ENCODE assay signal across 20 mouse cellular contexts in the genomic region with DNA sequence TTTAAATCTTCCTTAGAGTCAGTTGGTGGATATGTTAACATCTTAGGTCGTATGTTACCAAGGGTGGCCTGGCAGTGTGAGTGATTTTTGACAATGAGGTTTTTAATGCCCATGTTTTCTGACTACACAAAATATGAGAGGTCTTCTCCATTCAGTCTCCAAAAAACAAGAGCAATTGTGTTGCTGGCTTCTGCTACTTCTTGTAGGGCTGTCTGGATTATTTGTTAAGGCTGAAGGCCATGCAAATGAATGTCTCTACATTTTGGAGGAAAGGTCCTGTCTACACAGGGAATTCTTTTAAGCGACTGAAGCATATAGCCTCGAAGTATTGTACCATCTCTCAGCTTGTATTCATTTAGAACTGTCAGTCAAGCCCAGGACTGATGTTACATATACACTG. TPM values are rescaled to one million over a fixed set of nuclear protein-coding genes. Genes with fewer than 3 reads are reported as not detected.
A peak's percentile ranks its signal among the peaks of the same experiment; 100 is the strongest.
DNase-seq lines count a peak whose midpoint lies in the region; ATAC-seq and TF ChIP-seq lines count a peak whose summit lies in the region.
"Had no signal": no experiment of that assay in that cellular context is flagged by ENCODE, and none has a peak within 500 bp of the region (broad histone marks: within the 10 kb centered on the region; RNA-seq: fewer than 3 reads in every experiment).

No protein-coding gene starts in this region.

- 0 out of 2 replicates have a peak overlapping the region, but pooled peaks have one; percentile 2 for H3K4me2 ChIP-seq in liver, embryonic 13.5 days
- H3K4me2 ChIP-seq: heart, embryonic 15.5 days; hindbrain, embryonic 14.5 days; limb, embryonic 12.5 days; midbrain, embryonic 11.5 days had no signal

- no peak for ATAC-seq in liver, embryonic 13.5 days (ENCODE audit: low read depth)
- ATAC-seq: forebrain, embryonic 16.5 days had no signal

- no peak for TF ChIP-seq POLR2A in spleen, adult 2 months (IDR thresholded peaks at IDR 0.05; ENCODE audit: low read depth, low read length)
- TF ChIP-seq POLR2A in kidney, adult 2 months (IDR thresholded peaks at IDR 0.05; ENCODE audit: low read depth, low read length), result no peak

- no peaks in the 10 kb centered on the region for H3K36me3 ChIP-seq in heart, embryonic 10.5 days
- 0 out of 2 replicates have a peak, but pooled peaks cover 1% of the 10 kb centered on the region for H3K36me3 ChIP-seq in spleen, adult 2 months (ENCODE audit: control insufficient read depth, insufficient read depth, low read length)
- no peaks in the 10 kb centered on the region for H3K36me3 ChIP-seq in liver, embryonic 13.5 days
- no peaks in the 10 kb centered on the region for H3K36me3 ChIP-seq in kidney, adult 2 months (ENCODE audit: control insufficient read depth, insufficient read depth, low read length)
- H3K36me3 ChIP-seq: heart, embryonic 15.5 days; limb, embryonic 12.5 days had no signal

- no peak for TF ChIP-seq CTCF in spleen, adult 2 months (IDR thresholded peaks at IDR 0.05; ENCODE audit: extremely low read depth, insufficient read depth, insufficient read length, insufficient replicate concordance)
- TF ChIP-seq CTCF in kidney, adult 2 months (conservative IDR thresholded peaks at IDR 0.05; ENCODE audit: insufficient read depth, insufficient read length, low read depth, low read length), result no peak

- H3K4me1 ChIP-seq in heart, embryonic 10.5 days, result peaks cover 9% of the 10 kb centered on the region
- H3K4me1 ChIP-seq in spleen, adult 2 months (ENCODE audit: control insufficient read depth, insufficient read depth, insufficient read length), result peaks cover 22% of the 10 kb centered on the region
- H3K4me1 ChIP-seq in liver, embryonic 13.5 days (replicated peaks), result peaks cover 53% of the 10 kb centered on the region
- H3K4me1 ChIP-seq in kidney, adult 2 months (ENCODE audit: control insufficient read depth, insufficient read depth, low read length), result no peaks in the 10 kb centered on the region
- H3K4me1 ChIP-seq: limb, embryonic 12.5 days had no signal

- 75% methylated on average over 3 of the region's 3 CpGs for WGBS in heart, embryonic 10.5 days
- 6% methylated on average over 3 of the region's 3 CpGs for WGBS in spleen, adult 2 months
- 48% methylated on average over 3 of the region's 3 CpGs for WGBS in liver, embryonic 13.5 days (ENCODE audit: insufficient replicate concordance)
- WGBS in kidney, adult 2 months, result 84% methylated on average over 3 of the region's 3 CpGs

- H3K4me3 ChIP-seq in heart, embryonic 10.5 days, result no peak overlapping the region
- peak overlapping the region; percentile 61 for H3K4me3 ChIP-seq in spleen, adult 2 months (ENCODE audit: extremely low read depth, insufficient read depth, insufficient read length)
- H3K4me3 ChIP-seq in liver, embryonic 13.5 days (replicated peaks), result peak overlapping the region; percentile 25
- no peak overlapping the region for H3K4me3 ChIP-seq in kidney, adult 2 months (ENCODE audit: insufficient read depth, low read depth, low read length)
- H3K4me3 ChIP-seq: limb, embryonic 12.5 days had no signal

- H3K9me3 ChIP-seq in heart, embryonic 10.5 days, result no peaks in the 10 kb centered on the region
- no peaks in the 10 kb centered on the region for H3K9me3 ChIP-seq in liver, embryonic 13.5 days (replicated peaks)
- H3K9me3 ChIP-seq: heart, embryonic 15.5 days; limb, embryonic 12.5 days had no signal

- H3K9ac ChIP-seq in liver, embryonic 13.5 days, result no peak overlapping the region
- H3K9ac ChIP-seq: heart, embryonic 15.5 days; hindbrain, embryonic 14.5 days; limb, embryonic 12.5 days had no signal

- DNase-seq in heart, adult 11 months, result peak; percentile 31
- DNase-seq in heart, embryonic 10.5 days (ENCODE audit: low spot score), result no peak
- no peak for DNase-seq in spleen, adult 2 months (ENCODE audit: low read depth in 1 of 2, low spot score in 2 of 2)
- DNase-seq in spleen, postnatal 14 days (ENCODE audit: low spot score in 2 of 2), result no peak
- DNase-seq in liver, embryonic 13.5 days, result no peak
- no peak for DNase-seq in retina, embryonic 14.5 days (ENCODE audit: low spot score)
- DNase-seq in kidney, adult 2 months, result no peak
- DNase-seq in thymus, postnatal 36 days, result no peak
- DNase-seq: adrenal gland, postnatal 14 days; cerebellum, adult 8-10 months; kidney, adult 18-20 months; kidney, postnatal 36 days; layer of hippocampus, adult 9-11 months had no signal

- no peak overlapping the region for H3K27ac ChIP-seq in heart, embryonic 10.5 days
- H3K27ac ChIP-seq in spleen, adult 2 months (ENCODE audit: insufficient read depth, low read length), result peak overlapping the region; percentile 76; the same call in 1 of the 2 replicates
- peak overlapping the region; percentile 92 for H3K27ac ChIP-seq in liver, embryonic 13.5 days
- no peak overlapping the region for H3K27ac ChIP-seq in kidney, adult 2 months (ENCODE audit: insufficient read depth, low read depth, low read length)
- H3K27ac ChIP-seq: hindbrain, embryonic 14.5 days; limb, embryonic 12.5 days had no signal

- H3K27me3 ChIP-seq in heart, embryonic 10.5 days (ENCODE audit: insufficient read depth, poor library complexity, severe bottlenecking), result no peaks in the 10 kb centered on the region
- H3K27me3 ChIP-seq in spleen, adult 2 months (ENCODE audit: control insufficient read depth, insufficient read depth, low read length), result no peaks in the 10 kb centered on the region
- H3K27me3 ChIP-seq in liver, embryonic 13.5 days, result 0 out of 2 replicates have a peak, but pooled peaks cover 3% of the 10 kb centered on the region
- H3K27me3 ChIP-seq in kidney, adult 2 months (replicated peaks; ENCODE audit: control insufficient read depth, insufficient read depth, low read length), result no peaks in the 10 kb centered on the region
- H3K27me3 ChIP-seq: heart, embryonic 15.5 days; limb, embryonic 12.5 days had no signal

RNA-seq across cellular contexts. Expression of a gene that starts 46.5 kb away (rescaled TPM):
- 25.5 and 30.8 TPM in 2 replicates for polyA plus RNA-seq in heart, embryonic 10.5 days (2016; fragmentation: Nextera tagmentation; extraction: Ambion mirVana)
- 62.6 and 72.9 TPM in 2 replicates for polyA plus RNA-seq in spleen, adult 2 months (2012; rRNA removed)
- polyA plus RNA-seq in liver, embryonic 13.5 days (2015; fragmentation: Nextera tagmentation; extraction: Ambion mirVana), result 29.3 and 37.6 TPM in 2 replicates
- 7.3 and 13.7 TPM in 2 replicates for polyA plus RNA-seq in kidney, adult 2 months (2012; rRNA removed)

RNA-seq across cellular contexts. Expression of a gene that starts 46.7 kb away (rescaled TPM):
- 0.13 TPM in 1 of 2 replicates, not detected in the other for polyA plus RNA-seq in heart, embryonic 10.5 days (2016; fragmentation: Nextera tagmentation; extraction: Ambion mirVana)
- 0.04 TPM in 1 of 2 replicates, not detected in the other for polyA plus RNA-seq in spleen, adult 2 months (2012; rRNA removed)
- polyA plus RNA-seq in liver, embryonic 13.5 days (2015; fragmentation: Nextera tagmentation; extraction: Ambion mirVana), result not detected in 2 replicates
- polyA plus RNA-seq in kidney, adult 2 months (2012; rRNA removed), result not detected in 2 replicates
- polyA plus RNA-seq: erythroblast, embryonic 14.5 days; forebrain, embryonic 16.5 days; heart, embryonic 15.5 days; hindbrain, embryonic 14.5 days; stomach, embryonic 16.5 days had no signal

Comparison
In these comparisons a context has a peak if more than half of its experiments do, and no peak if none do; other contexts are left out.
1. H3K27ac ChIP-seq: peak in spleen, adult 2 months (single experiment) and liver, embryonic 13.5 days (single experiment); none in heart, embryonic 10.5 days (single experiment) and kidney, adult 2 months (single experiment).
2. H3K4me3 ChIP-seq: peak in spleen, adult 2 months (single experiment) and liver, embryonic 13.5 days (single experiment); none in heart, embryonic 10.5 days (single experiment) and kidney, adult 2 months (single experiment).